Mouse (Mus musculus) liver, postnatal 0 days (tissue): Measurements from ENCODE around the gene Rad50. TPM values are rescaled to one million over a fixed set of nuclear protein-coding genes. Genes with fewer than 3 reads are reported as not detected.

Experiments
- ATAC-seq: fragments of 200-750 bp; cut with Nextera tagmentation; 2 replicates; pipeline ENCODE4 v1.8.0; 2017; ENCODE audit warnings: mild to moderate bottlenecking, moderate library complexity
- DNase-seq: peaks from one replicate; pipeline ENCODE4 v3.0.0-alpha.2; 2016
- H3K27ac ChIP-seq: fragments of 300-500 bp; sonication (generic); 2 replicates; pipeline ENCODE4 v1.5.1; 2014; ENCODE audit warnings: antibody characterized with exemption, moderate library complexity, mild to moderate bottlenecking, low read depth
- H3K27me3 ChIP-seq: fragments of 300-500 bp; sonication (generic); 2 replicates; pipeline ENCODE4 v1.6.1; 2014; ENCODE audit warnings: low read length, control low read depth, mixed read lengths; ENCODE audit not compliant: insufficient read depth
- H3K36me3 ChIP-seq: fragments of 300-500 bp; sonication (generic); replicated peaks from 2 replicates; pipeline ENCODE4 v1.6.1; 2014; ENCODE audit warnings: mild to moderate bottlenecking, control low read depth, low read length, moderate library complexity, mixed read lengths; ENCODE audit not compliant: insufficient read depth
- H3K4me1 ChIP-seq: fragments of 300-500 bp; sonication (generic); 2 replicates; pipeline ENCODE4 v1.6.1; 2014; ENCODE audit warnings: antibody characterized with exemption, mild to moderate bottlenecking, control low read depth; ENCODE audit not compliant: insufficient read depth
- H3K4me2 ChIP-seq: fragments of 300-500 bp; sonication (generic); 2 replicates; pipeline ENCODE4 v1.6.1; 2014; ENCODE audit warnings: low read depth, mild to moderate bottlenecking, low read length, moderate library complexity, mixed read lengths
- H3K4me3 ChIP-seq: fragments of 300-500 bp; sonication (generic); 2 replicates; pipeline ENCODE4 v1.5.1; 2014; ENCODE audit warnings: low read depth, low read length
- H3K9ac ChIP-seq: fragments of 300-500 bp; sonication (generic); replicated peaks from 2 replicates; pipeline ENCODE4 v1.6.1; 2014; ENCODE audit warnings: mild to moderate bottlenecking, moderate library complexity
- H3K9me3 ChIP-seq: fragments of 300-500 bp; sonication (generic); 2 replicates; pipeline ENCODE4 v1.6.1; 2016; ENCODE audit warnings: mild to moderate bottlenecking, control low read depth, low read length, mixed read lengths
- CTCF ChIP-seq: sonication (generic); IDR thresholded peaks from 2 replicates; pipeline ENCODE4 v1.5.1; 2016; ENCODE audit warnings: antibody characterized with exemption, low read depth
- EP300 ChIP-seq: IDR thresholded peaks from 2 replicates; pipeline ENCODE4 v1.6.1; 2016; ENCODE audit warnings: antibody characterized with exemption, low read depth, mild to moderate bottlenecking
- WGBS: fragments of 180-500 bp; shearing (Covaris S2); extraction: QIAGEN DNeasy Blood & Tissue Kit; methylation state at CpG from one replicate; pipeline ENCODE4 v1.1.7; 2014; ENCODE audit not compliant: insufficient replicate concordance; 5-methylcytosine and 5-hydroxymethylcytosine counted together
- polyA plus RNA-seq: library from polyadenylated mRNA; unstranded; fragments of >200 nt; fragmentation: Nextera tagmentation; extraction: Ambion mirVana; gene quantifications from 2 replicates; pipeline ENCODE4 v1.2.1, GENCODE M21; 2015

The Rad50 gene
- polyA plus RNA-seq, 1 experiment from 2014 or later: 11.1 TPM

DNA sequence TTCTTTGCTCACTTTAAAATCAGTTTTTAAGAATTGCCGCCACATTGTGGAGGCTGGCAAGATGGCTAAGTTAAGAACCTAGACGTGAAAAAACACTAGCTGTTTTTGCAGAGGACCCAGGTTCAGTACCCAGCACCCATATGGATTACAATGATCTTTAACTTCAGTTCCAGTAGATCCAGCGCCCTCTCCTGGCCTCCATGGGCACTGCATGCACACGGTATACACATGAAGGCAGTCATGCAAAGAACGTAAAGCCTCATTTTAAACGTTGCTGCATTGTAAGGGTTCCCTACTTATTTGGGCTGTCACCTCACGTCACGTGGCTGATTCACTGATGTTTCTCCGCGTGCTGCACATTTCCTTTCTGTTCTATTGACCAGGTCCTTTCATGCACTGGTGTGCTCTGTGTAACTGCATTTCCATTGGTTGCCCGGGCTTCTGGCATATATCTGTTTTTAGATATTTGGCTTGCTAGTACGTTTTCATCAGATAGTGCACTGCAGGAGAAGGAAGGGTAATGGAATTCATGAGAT is 64.3 kb downstream of the Rad50 start:
- H3K4me1 ChIP-seq: no peaks in the 10 kb centered on the region
- H3K4me2 ChIP-seq: no peak overlapping the region
- no peaks in the 10 kb centered on the region for H3K9me3 ChIP-seq
- 67% methylated on average over 12 of the region's 12 CpGs for WGBS
- DNase-seq (no peak), ATAC-seq (no peak)
- H3K4me3 ChIP-seq: no peak overlapping the region
- no peak overlapping the region for H3K27ac ChIP-seq
- no peak overlapping the region for H3K9ac ChIP-seq
- TF ChIP-seq EP300: no peak
- peak; percentile 50 for TF ChIP-seq CTCF
- H3K36me3 ChIP-seq: no peaks in the 10 kb centered on the region
- H3K27me3 ChIP-seq: peaks cover 1% of the 10 kb centered on the region; the same call in 1 of the 2 replicates

DNA sequence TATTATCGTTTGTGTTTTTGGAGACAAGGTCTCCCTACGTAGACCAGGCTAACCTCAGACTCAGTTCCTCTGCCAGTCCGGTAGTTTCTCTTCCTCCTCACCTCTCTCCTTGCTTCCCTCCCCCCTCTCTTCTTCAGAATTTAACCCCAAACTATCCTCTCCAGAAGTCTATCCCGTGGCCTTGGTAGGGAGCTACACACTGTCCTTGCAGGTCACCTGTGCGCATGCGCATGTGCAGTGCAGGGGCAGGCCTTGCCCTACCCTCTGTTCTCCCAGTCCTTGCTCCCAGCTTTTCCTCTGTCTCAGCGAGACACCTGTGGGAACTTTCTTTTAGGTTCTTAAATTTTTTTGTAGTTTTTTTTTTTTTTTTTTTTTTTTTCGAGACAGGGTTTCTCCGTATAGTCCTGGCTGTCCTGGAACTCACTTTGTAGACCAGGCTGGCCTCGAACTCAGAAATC is 69.3 kb downstream of the Rad50 start:
- WGBS: 67% methylated on average over 10 of the region's 10 CpGs
- Histone ChIP-seq H3K27ac (no peak overlapping the region), H3K4me1 (peaks cover 6% of the 10 kb centered on the region), H3K9ac (no peak overlapping the region), H3K9me3 (no peaks in the 10 kb centered on the region), H3K4me2 (no peak overlapping the region), H3K36me3 (no peaks in the 10 kb centered on the region), H3K27me3 (peaks cover 22% of the 10 kb centered on the region; the same call in 1 of the 2 replicates), H3K4me3 (no peak overlapping the region)
- ATAC-seq: no peak
- no peak for TF ChIP-seq EP300
- no peak for TF ChIP-seq CTCF
- no peak for DNase-seq

DNA sequence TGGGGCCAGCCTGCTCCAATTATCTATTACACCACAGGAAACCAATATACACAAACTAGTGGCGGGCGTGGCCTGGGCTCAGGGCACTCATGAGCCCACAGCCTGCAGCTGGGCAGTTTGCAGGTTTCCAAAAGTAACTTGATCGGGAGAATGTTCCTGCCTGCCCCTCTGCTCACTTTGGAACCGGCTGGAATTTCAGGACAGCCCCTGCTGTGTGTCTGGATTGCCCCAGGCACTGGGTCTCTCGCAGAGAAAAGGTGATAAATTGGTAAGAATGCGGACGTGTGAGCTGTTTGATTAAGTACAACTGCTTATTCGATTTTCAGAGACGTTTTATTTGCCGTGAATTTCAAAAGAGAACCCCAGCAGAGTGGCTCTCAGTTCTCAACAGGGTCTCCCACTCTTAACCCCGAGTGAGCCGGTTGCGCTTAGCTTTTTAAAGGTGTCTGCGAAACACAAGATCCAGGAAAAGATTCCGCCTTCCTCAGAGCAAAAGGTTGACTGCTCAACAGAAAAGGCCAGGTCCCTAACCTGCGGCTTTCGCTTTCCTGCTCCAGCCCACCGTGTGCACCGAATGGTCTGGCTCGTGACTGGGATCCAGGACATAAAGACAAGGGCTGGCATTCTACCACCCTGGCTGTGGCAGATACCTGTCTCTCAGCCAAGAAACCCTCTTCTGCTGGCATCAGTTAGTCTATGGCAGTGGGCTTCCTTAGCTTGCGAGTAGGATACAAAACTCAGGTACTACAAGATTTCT is 69.9 kb downstream of the Rad50 start:
- ATAC-seq (no peak), DNase-seq (no peak)
- no peaks in the 10 kb centered on the region for H3K36me3 ChIP-seq
- H3K4me1 ChIP-seq: peaks cover 6% of the 10 kb centered on the region
- no peak overlapping the region for H3K4me3 ChIP-seq
- 40% methylated on average over 21 of the region's 21 CpGs for WGBS
- no peak overlapping the region for H3K4me2 ChIP-seq
- H3K27ac ChIP-seq: no peak overlapping the region
- TF ChIP-seq EP300 (no peak), CTCF (no peak)
- H3K9ac ChIP-seq: no peak overlapping the region
- peaks cover 22% of the 10 kb centered on the region; the same call in 1 of the 2 replicates for H3K27me3 ChIP-seq
- no peaks in the 10 kb centered on the region for H3K9me3 ChIP-seq

GRCm38 (mm10) chr11:53636183-53636646 is 70.9 kb downstream of the Rad50 start:
- Histone ChIP-seq H3K27me3 (peaks cover 22% of the 10 kb centered on the region; the same call in 1 of the 2 replicates), H3K9ac (no peak overlapping the region), H3K36me3 (no peaks in the 10 kb centered on the region), H3K4me1 (peaks cover 6% of the 10 kb centered on the region), H3K9me3 (no peaks in the 10 kb centered on the region), H3K4me3 (peak overlapping the region; percentile 21), H3K27ac (no peak overlapping the region), H3K4me2 (peak overlapping the region; percentile 62)
- ATAC-seq (no peak), DNase-seq (peak; percentile 21)
- WGBS: 2% methylated on average over 27 of the region's 40 CpGs
- TF ChIP-seq CTCF (no peak), EP300 (no peak)

DNA sequence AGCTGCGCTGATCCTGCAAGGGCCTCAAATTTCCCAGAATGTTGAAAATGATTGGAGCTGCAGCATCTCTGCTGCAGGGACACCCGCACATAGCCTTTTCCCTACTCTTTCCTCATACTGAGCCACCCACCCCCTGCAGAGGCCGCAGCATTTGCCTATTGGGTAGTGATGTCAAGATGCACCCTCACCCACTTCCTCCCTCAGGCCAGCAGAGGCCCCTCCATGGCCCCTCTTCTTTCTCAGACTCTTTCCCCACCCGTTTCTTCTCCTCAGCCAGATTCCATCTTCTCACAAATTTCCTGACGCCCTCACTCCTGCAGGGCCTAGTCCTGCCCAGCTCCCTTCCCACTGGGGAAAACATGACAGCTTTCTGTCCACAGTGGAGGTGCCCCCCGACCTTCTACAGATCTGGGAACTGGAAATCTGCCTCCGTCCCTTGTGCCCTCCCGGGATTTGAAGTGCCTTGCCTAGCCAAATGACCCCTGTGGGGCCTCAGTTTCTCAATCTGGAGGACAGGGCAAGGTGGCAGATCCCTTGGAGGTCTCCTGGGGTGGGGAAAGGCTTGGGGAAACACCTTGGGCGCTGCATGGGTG is 71.4 kb downstream of the Rad50 start:
- ATAC-seq: no peak
- peak overlapping the region; percentile 21 for H3K4me3 ChIP-seq
- DNase-seq: no peak
- peak overlapping the region; percentile 62 for H3K4me2 ChIP-seq
- peaks cover 6% of the 10 kb centered on the region for H3K4me1 ChIP-seq
- H3K27me3 ChIP-seq: peaks cover 22% of the 10 kb centered on the region; the same call in 1 of the 2 replicates
- WGBS: 40% methylated on average over 9 of the region's 9 CpGs
- no peaks in the 10 kb centered on the region for H3K36me3 ChIP-seq
- TF ChIP-seq EP300 (no peak), CTCF (no peak)
- H3K9ac ChIP-seq: no peak overlapping the region
- H3K9me3 ChIP-seq: no peaks in the 10 kb centered on the region
- no peak overlapping the region for H3K27ac ChIP-seq

GRCm38 (mm10) chr11:53634556-53634955 is 72.6 kb downstream of the Rad50 start, which contains the start of gene Il13:
Il13 (minus strand) TSS chr11:53634702.
- no peak within 1 kb of the TSS for H3K9ac ChIP-seq
- H3K9me3 ChIP-seq: no peaks in the 10 kb centered on the region
- peaks cover 6% of the 10 kb centered on the region for H3K4me1 ChIP-seq
- no peaks in the 10 kb centered on the region for H3K36me3 ChIP-seq
- no peak for ATAC-seq
- WGBS: 87% methylated on average over 8 of the region's 8 CpGs
- TF ChIP-seq CTCF (no peak), EP300 (no peak)
- H3K27ac ChIP-seq: no peak within 1 kb of the TSS
- H3K4me2 ChIP-seq: no peak within 1 kb of the TSS
- DNase-seq: no peak
- H3K27me3 ChIP-seq: peaks cover 22% of the 10 kb centered on the region; the same call in 1 of the 2 replicates
- no peak within 1 kb of the TSS for H3K4me3 ChIP-seq
